Mouse (Mus musculus): ENCODE measurements around the gene Mon2. TPM values are rescaled to one million over a fixed set of nuclear protein-coding genes. Genes with fewer than 3 reads are reported as not detected.
"Not testable (repeated sequence)": the region's sequence is repeated elsewhere in the genome, so short reads cannot be mapped to it uniquely, and the experiment has no call there.

The Mon2 gene
- total RNA-seq, 2 experiments from 2014 or later = 95.6 to 102 TPM

DNA sequence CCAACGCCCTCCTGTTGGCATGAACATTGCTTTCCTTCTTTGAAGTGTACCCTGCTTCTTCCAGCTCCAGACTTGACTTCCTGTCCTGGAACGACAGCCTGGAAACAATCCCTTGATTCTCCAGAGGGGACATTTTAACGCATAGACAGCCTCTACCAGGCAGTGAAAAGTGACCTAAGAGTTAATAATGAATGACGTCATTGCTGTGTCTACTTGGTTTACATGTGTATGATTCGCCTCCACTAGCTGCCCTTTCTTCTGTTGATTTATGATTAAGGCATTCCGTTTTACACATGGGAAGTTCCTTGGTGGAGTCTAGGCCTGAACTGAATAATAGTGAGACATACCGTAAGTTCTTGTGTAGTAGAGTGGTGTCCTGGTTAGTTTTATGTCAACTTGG lies 109.9 kb downstream of the Mon2 start:
- no peak for DNase-seq (ENCODE audit: low spot score in 2 of 2)

DNA sequence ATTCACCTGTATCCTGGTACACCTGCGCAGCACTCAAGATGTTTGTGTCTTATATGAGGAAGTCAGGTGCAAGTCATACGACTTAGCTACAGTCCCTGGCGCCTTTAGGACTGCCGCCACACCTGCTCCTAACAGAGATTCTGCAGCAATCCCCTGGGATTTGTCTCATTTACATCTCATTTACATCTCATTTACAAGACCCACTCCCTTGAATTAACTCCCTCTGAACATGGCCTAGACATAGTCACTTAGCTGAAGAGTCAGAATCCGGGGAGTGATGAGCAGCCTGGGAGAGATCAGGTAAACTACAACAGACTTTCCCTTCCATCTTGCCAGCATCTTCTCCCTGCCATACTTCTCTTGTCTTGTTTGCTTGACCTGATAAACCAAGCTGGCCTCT lies 110.7 kb downstream of the Mon2 start:
- DNase-seq (ENCODE audit: low spot score in 2 of 2) = not testable (repeated sequence)

DNA sequence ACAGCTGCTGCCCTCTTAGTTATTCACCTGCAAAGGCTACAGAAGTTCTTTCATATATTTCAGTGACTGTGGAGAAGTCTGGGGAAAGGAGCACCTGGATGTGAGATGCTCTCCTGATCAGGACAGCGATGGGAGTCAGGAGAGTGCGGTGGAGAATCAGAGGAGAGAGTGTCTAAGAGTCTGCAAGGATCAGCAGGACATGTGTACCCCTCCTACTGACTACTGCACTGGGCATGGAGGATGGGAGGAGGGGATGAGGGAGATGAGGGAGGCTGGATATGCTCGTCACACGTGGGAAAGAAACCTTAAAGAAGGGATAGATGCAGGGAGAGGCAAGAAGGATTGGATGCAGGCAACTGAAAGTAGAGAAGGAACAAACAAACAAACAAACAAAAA lies 112.1 kb downstream of the Mon2 start:
- no peak for DNase-seq (ENCODE audit: low spot score in 2 of 2)

DNA sequence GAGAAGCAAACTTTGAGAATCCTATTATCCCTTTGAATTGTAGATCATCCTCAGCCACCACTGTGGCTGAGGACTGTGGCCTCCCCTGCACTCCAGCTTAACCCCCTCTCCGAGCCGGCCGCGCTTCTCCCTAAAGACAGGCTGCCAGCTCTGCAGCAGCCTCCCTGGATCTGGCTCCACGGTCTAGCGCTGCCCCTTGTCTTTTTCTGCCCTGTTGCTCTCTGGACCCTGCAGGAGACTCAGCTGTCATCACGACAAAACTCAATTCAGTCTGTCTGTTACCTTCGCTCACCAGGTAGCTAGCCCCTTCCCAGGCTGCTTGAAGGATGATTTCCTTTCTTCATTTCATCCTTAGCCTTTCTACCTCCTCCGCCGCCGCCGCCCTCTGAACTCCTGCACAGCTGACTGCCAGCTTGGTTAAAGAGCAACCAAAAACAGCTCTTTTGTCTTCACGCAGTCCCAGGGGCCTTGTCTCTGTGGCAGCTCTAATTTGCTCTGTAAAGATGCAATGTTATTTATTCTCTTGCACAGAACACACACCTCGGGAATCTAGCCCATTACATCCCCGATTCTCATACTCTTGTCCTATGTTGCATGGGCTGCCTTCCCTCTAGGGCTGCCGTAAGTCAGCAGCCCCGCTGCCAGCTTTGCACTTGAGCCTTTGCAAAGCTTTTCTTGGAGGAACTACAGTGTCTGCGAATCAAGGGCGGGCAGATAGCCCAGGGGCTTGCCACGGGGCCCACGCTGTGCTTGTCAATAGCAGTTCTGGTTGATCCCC lies 112.7 kb downstream of the Mon2 start:
- peak in 1 of 2 experiments; percentile 31 for DNase-seq (ENCODE audit: low spot score in 2 of 2)

DNA sequence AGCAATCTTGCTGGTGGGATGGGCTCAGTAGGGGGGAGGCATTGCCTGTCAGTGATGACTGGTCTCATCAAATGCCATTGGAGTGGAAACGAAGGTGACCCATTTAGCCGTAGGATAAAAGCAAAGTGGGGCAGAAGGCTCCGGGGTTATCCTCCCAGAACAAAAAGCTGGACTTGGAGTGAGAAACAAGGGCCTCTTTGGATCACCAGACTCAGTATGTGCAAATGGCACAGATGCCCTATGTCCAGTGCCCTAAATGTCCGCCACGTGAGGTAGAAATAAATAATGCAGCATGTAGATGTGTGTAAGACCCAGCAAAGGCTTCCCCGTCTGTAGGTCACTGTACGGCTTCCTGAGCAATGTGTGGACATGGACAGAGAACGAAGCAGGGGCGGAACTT lies 113.7 kb downstream of the Mon2 start:
- no peak for DNase-seq (ENCODE audit: low spot score in 2 of 2)

DNA sequence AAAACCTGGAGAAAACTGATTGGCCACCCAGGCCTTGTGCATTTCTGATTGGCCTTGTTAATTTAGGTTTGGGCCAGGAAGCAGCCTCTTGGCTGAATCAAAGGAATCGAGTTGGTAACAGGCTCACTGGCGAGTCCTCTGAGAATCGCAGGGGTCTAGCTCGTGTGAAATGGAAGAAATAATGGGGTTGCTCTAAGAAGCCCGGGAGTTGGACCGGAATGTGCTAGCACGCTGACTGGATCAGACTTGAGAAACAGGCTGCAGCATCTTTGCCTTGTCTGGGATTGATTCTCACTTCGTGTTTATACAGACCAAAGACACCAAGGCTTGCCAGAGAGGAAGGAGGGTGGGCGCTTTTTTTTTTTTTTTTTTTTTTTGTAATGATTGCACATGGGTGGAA lies 114.8 kb downstream of the Mon2 start:
- peak in 1 of 2 experiments; percentile 31 for DNase-seq (ENCODE audit: low spot score in 2 of 2)

DNA sequence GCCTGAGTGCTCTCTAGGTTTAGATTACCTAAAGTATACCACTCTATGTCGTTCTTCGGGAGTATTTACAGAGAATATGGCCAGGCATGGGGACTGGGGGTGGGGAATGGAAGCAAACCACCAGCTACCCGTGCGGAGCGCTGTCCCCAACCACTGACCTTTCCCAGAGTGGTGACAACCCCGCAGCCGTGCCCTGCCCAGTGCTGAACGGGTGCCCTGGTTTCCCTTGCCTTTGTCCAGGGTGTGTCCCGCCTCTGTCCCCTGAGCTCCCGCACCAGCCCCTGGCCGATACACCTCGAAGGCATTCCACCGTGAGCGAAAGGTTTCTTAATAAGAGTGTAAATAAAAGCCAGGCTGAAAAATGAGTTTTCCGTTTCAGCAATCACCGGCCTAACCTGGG lies 115.6 kb downstream of the Mon2 start:
- DNase-seq (ENCODE audit: low spot score in 2 of 2) = no peak

DNA sequence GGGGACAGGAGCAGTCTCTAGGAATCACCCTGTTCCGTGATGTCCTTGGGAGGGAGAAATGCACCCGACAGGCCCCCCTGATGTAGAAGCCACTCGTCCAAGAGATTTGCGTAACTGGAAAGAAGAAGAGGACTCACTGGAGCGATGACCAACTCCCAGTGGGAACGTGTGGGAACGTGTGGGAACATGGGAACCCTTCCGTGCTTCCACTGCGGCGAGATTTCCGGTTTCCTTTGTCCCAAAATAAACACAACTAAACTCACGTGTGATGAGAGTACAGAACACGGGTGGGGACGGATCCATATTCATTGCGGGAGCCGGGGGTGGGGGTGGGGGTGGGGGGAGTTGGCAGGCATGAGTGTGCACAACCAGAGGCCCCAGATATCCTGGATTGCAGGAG lies 116.1 kb downstream of the Mon2 start:
- no peak for DNase-seq (ENCODE audit: low spot score in 2 of 2)

DNA sequence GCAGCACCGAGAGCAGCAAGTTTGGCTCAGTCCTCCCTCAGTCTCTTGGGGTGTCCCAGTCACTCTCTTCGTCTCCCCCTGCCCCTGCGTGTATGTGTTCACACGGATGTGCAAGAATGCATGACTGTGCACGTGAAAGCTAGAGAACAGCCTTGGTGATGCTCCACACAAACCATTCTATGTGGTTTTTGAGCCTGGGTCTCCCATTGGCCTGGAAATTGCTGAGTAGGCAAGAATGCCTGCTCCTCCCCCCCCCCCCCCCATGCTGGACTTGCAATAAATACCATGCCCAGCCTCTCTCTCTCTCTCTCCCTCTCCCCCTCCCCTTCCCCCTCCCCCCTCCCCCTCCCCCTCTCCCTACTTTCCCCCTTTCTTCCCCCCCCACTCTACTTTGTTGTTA lies 117.6 kb downstream of the Mon2 start:
- DNase-seq (ENCODE audit: low spot score in 2 of 2) = no peak

DNA sequence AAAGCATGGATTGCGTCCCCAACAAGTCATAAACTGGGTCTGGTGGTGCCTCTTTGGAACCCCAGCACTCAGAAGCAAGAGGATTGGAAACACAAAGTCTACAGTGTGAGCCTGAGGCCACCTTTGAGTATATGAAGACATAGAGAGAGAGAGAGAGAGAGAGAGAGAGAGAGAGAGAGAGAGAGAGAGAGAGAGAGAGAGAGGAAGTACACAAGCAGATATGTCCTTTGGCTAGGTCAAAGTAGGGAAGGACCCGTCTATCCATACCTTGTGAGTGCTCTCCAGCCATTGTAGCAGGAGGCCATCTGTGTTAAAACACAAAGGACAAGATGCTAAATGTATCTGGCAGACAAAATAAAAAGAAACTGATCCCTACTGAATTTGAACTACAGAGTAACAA lies 118.4 kb downstream of the Mon2 start:
- DNase-seq (ENCODE audit: low spot score in 2 of 2) = no peak

DNA sequence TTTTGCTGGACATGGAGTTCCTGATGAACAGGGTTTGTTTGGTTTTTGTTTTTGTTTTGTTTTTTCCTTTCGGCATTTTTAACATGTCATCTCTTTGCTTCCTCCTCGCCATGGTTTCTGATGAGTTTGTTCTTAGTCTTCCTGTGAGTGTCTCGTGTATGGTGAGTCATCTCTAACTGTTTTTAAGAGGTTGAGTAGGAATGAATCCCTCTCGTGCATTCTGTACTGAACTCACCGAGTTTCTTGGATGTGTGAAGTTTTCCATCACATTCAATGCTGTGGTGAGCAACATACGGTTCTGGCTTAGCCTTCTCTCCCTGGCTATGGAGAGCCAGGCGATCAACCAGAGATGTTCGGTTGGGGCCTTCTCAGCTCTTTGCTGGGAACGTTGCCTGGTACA lies 122.7 kb downstream of the Mon2 start:
- DNase-seq (ENCODE audit: low spot score in 2 of 2) = no peak

DNA sequence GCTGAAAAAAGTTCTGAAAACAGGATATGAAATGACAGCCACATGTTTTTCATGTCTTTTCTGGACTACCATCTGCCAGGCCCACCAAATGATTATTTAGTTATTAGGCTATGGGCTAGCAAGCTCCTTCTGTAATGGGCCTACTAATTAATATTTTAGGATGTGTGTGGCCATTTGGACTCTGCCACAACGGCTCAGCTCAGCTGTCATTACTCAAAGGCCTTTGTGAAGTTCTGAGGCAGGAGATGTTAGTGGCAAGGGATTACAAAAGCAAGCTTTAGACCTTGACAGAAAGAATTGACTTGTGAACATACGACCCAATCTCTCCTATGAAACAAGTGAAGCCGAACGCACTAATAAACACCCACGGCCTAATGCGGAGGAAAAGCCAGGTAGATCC lies 125.3 kb downstream of the Mon2 start:
- no peak for DNase-seq (ENCODE audit: low spot score in 2 of 2)

DNA sequence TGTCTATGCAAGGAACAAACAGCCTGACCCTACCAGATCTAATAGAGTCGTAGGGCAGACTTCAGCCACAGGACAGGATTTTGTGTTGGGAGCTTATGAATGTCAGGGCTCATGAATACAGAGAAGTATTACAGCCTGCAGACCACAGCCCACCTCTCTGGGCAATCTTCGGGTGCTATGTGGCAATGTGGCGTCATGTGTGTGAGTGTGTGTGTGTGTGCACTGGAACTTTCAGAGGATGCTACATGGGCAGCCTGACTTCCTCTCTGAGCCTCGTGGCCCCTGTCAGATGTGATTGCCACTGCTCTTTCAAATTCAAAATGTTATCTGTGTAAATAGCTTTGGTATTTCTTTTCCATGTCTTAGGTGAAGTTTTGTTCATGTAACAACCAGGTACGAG lies 131.4 kb downstream of the Mon2 start:
- DNase-seq (ENCODE audit: low spot score in 2 of 2) = no peak

DNA sequence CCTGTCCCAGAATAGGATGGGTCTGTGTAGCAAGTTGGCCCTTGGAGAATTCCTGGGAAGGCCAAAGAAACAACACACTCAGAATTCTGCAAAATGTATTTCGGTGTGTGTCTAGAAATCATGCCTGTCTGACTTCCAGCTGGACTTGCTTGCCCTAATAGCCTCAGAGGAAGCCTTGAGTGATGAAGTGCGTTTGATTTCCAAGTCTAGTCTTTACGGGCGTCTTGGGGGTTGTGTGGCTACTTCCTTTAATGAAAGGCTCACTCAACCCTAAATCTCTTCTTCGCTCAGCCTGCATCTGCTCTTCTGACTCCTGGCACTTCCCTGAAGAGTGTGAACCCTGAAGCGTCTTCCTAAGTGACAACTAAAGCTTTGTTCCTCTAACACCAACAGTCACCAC lies 132.5 kb downstream of the Mon2 start:
- DNase-seq (ENCODE audit: low spot score in 2 of 2) = no peak

DNA sequence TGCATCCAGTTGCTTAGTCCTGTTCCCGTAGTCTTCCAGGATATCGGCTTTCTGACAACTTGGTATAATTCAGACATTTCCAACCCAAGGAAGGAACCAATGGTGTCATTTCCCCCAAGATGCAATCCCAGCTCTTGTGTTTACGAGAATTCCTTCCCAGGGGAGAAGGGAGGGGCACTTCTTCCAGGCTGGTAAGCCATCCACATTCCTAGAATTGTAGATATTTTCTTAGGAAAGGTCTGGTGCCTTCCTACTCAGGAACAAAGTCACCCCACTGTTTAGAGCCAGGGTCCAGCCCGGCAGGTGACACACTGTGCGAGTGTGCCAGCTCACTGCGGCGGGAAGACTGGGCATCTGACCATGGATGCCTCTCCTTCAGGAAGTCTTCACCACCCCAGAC lies 133.5 kb downstream of the Mon2 start:
- no peak for DNase-seq (ENCODE audit: low spot score in 2 of 2)

Small RNA genes lying within 50 kb of the gene (microRNA-seq; reads per million reads assigned to microRNA genes)
- gene Mirlet7i = 51,930 to 66,567 reads per million in 2 experiments

Other genes with a start within 250 kb of the Mon2 start
- gene Usp15, start 120.5 kb upstream of the Mon2 start, total RNA-seq (2021) = 10 to 100 TPM; 97.3 to 99.9 TPM
- 10 to 100 TPM; 51.7 to 52.9 TPM for gene Fam19a2, start 187.5 kb upstream of the Mon2 start, total RNA-seq (2021)